Mouse (Mus musculus) G1E (cell line): ENCODE results near the gene Slc10a4.

Experiments used
- CTCF ChIP-seq: IDR thresholded peaks from 2 replicates; pipeline ENCODE4 v1.5.1; 2012; ENCODE audit warnings: low read depth, low read length, inconsistent platforms, mixed read lengths
- GATA1 ChIP-seq: IDR thresholded peaks from 2 replicates; pipeline ENCODE4 v1.6.1; 2012; ENCODE audit warnings: borderline replicate concordance, low read length, inconsistent platforms, mixed read lengths
- GATA2 ChIP-seq: IDR thresholded peaks from 2 replicates; pipeline ENCODE4 v1.6.1; 2012; ENCODE audit warnings: low read depth, low read length, inconsistent platforms, borderline replicate concordance
- POLR2AphosphoS5 ChIP-seq: IDR thresholded peaks from 2 replicates; pipeline ENCODE4 v1.6.1; 2012; ENCODE audit warnings: low read depth, low read length, inconsistent platforms; ENCODE audit not compliant: insufficient replicate concordance

DNA sequence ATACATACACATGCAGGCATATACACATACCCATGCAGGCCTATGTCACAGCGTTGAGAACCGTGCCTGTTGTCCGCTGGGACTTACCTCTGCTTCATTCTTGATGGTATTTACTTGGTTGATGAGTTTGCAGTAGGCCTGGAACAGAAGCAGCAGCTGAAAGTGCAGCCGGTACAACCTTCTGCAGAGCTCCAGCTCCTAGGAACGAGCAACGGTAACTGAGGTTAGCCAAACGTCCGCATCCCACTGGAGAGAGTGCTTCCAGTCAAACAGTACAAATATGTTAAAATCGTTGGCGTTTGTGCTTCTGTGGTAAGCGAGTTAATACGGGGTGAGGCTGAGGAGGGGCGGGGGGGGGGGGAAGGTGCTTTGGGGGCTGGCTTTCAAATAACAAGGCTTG, 17.1 kb downstream of the Slc10a4 start:
- TF ChIP-seq GATA1: no peak
- no peak for TF ChIP-seq CTCF
- no peak for TF ChIP-seq POLR2AphosphoS5
- no peak for TF ChIP-seq GATA2
